Mouse (Mus musculus) embryo, embryonic 10 days (tissue): ENCODE measurements around the gene AW011738.

Experiments used
- DNase-seq: peaks from one replicate; pipeline ENCODE4 v3.0.0-alpha.2; 2015; ENCODE audit warnings: low spot score

AW011738 gene

GRCm38 (mm10) chr4:156203001-156203412, at the start of gene AW011738:
AW011738 (plus strand) TSS chr4:156203304.
- peak; percentile 82 for DNase-seq

- no peak for DNase-seq
Observed at GRCm38 (mm10) chr4:156154771-156155170, 48.3 kb upstream of the AW011738 start.

- DNase-seq = no peak
Observed at GRCm38 (mm10) chr4:156166477-156166876, 36.6 kb upstream of the AW011738 start.

- no peak for DNase-seq
Observed at GRCm38 (mm10) chr4:156168611-156169010, 34.5 kb upstream of the AW011738 start.

GRCm38 (mm10) chr4:156169129-156169528, 34.0 kb upstream of the AW011738 start:
- DNase-seq = no peak

GRCm38 (mm10) chr4:156171828-156172227, 31.3 kb upstream of the AW011738 start:
- no peak for DNase-seq

- no peak for DNase-seq
Observed at GRCm38 (mm10) chr4:156177630-156178029, 25.5 kb upstream of the AW011738 start.

- no peak for DNase-seq
Observed at GRCm38 (mm10) chr4:156183747-156184146, 19.4 kb upstream of the AW011738 start.

- no peak for DNase-seq
Observed at GRCm38 (mm10) chr4:156184291-156184954, 18.7 kb upstream of the AW011738 start.

GRCm38 (mm10) chr4:156185456-156185949, 17.6 kb upstream of the AW011738 start:
- no peak for DNase-seq

GRCm38 (mm10) chr4:156185950-156186850, 16.9 kb upstream of the AW011738 start:
- peak; percentile 64 for DNase-seq

GRCm38 (mm10) chr4:156188162-156188810, 14.8 kb upstream of the AW011738 start:
- no peak for DNase-seq

- peak; percentile 77 for DNase-seq
Observed at GRCm38 (mm10) chr4:156188811-156189323, 14.2 kb upstream of the AW011738 start.

GRCm38 (mm10) chr4:156192421-156193199, 10.5 kb upstream of the AW011738 start:
- DNase-seq = no peak

- no peak for DNase-seq
Observed at GRCm38 (mm10) chr4:156193200-156193590, 9.9 kb upstream of the AW011738 start.

GRCm38 (mm10) chr4:156193906-156194305, 9.2 kb upstream of the AW011738 start:
- DNase-seq = no peak

- peak; percentile 82 for DNase-seq
Observed at GRCm38 (mm10) chr4:156194346-156194745, 8.8 kb upstream of the AW011738 start.

- DNase-seq = peak; percentile 47
Observed at GRCm38 (mm10) chr4:156195927-156196870, 6.9 kb upstream of the AW011738 start.

GRCm38 (mm10) chr4:156197131-156197828, 5.8 kb upstream of the AW011738 start, which contains the start of gene Agrn:
Agrn (minus strand) TSS chr4:156197488.
- peak; percentile 74 for DNase-seq

GRCm38 (mm10) chr4:156197829-156198205, 5.3 kb upstream of the AW011738 start:
- DNase-seq = peak; percentile 98
